Mouse (Mus musculus): ENCODE measurements at regions not wholly inside any gene's neighbourhood (a gene's known extent, or its start where the extent isn't known, plus 50 kb on each side); places are given as distances from the start of the nearest gene placed in this dataset.
A peak's percentile ranks its signal among the peaks of the same experiment; 100 is the strongest.

GRCm38 (mm10) chr9:84673327-84673726 is 639.2 kb upstream of the Gm11114 start:
- ATAC-seq (replicated peaks in 1 of 2; ENCODE audit: insufficient read depth in 1 of 2, low FRiP score in 2 of 2, low TSS enrichment in 1 of 2, low read depth in 1 of 2, poor library complexity in 2 of 2, severe bottlenecking in 2 of 2): no peak

GRCm38 (mm10) chr9:84678416-84678815 is 634.2 kb upstream of the Gm11114 start:
- ATAC-seq (replicated peaks in 1 of 2; ENCODE audit: insufficient read depth in 1 of 2, low FRiP score in 2 of 2, low TSS enrichment in 1 of 2, low read depth in 1 of 2, poor library complexity in 2 of 2, severe bottlenecking in 2 of 2): no peak

- no peak for ATAC-seq (replicated peaks in 1 of 2; ENCODE audit: insufficient read depth in 1 of 2, low FRiP score in 2 of 2, low TSS enrichment in 1 of 2, low read depth in 1 of 2, poor library complexity in 2 of 2, severe bottlenecking in 2 of 2)
Measured at GRCm38 (mm10) chr9:84718615-84719191, 593.9 kb upstream of the Gm11114 start.

GRCm38 (mm10) chr9:84719396-84719795 is 593.2 kb upstream of the Gm11114 start:
- no peak for ATAC-seq (replicated peaks in 1 of 2; ENCODE audit: insufficient read depth in 1 of 2, low FRiP score in 2 of 2, low TSS enrichment in 1 of 2, low read depth in 1 of 2, poor library complexity in 2 of 2, severe bottlenecking in 2 of 2)

- no peak for ATAC-seq (replicated peaks in 1 of 2; ENCODE audit: insufficient read depth in 1 of 2, low FRiP score in 2 of 2, low TSS enrichment in 1 of 2, low read depth in 1 of 2, poor library complexity in 2 of 2, severe bottlenecking in 2 of 2)
Measured at GRCm38 (mm10) chr9:84720454-84720853, 592.1 kb upstream of the Gm11114 start.

- ATAC-seq (replicated peaks in 1 of 2; ENCODE audit: insufficient read depth in 1 of 2, low FRiP score in 2 of 2, low TSS enrichment in 1 of 2, low read depth in 1 of 2, poor library complexity in 2 of 2, severe bottlenecking in 2 of 2): no peak
Measured at GRCm38 (mm10) chr9:84739266-84739665, 573.3 kb upstream of the Gm11114 start.

- ATAC-seq (replicated peaks in 1 of 2; ENCODE audit: insufficient read depth in 1 of 2, low FRiP score in 2 of 2, low TSS enrichment in 1 of 2, low read depth in 1 of 2, poor library complexity in 2 of 2, severe bottlenecking in 2 of 2): no peak
Measured at GRCm38 (mm10) chr9:84740336-84740735, 572.2 kb upstream of the Gm11114 start.

GRCm38 (mm10) chr9:84754332-84754731 is 558.2 kb upstream of the Gm11114 start:
- no peak for ATAC-seq (replicated peaks in 1 of 2; ENCODE audit: insufficient read depth in 1 of 2, low FRiP score in 2 of 2, low TSS enrichment in 1 of 2, low read depth in 1 of 2, poor library complexity in 2 of 2, severe bottlenecking in 2 of 2)

GRCm38 (mm10) chr9:84754828-84755227 is 557.7 kb upstream of the Gm11114 start:
- no peak for ATAC-seq (replicated peaks in 1 of 2; ENCODE audit: insufficient read depth in 1 of 2, low FRiP score in 2 of 2, low TSS enrichment in 1 of 2, low read depth in 1 of 2, poor library complexity in 2 of 2, severe bottlenecking in 2 of 2)

- peak; percentile 59 to 63 for ATAC-seq (replicated peaks in 1 of 2; ENCODE audit: insufficient read depth in 1 of 2, low FRiP score in 2 of 2, low TSS enrichment in 1 of 2, low read depth in 1 of 2, poor library complexity in 2 of 2, severe bottlenecking in 2 of 2)
Measured at GRCm38 (mm10) chr9:84774348-84774747, 538.2 kb upstream of the Gm11114 start.

- peak; percentile 93 for ATAC-seq (replicated peaks in 1 of 2; ENCODE audit: insufficient read depth in 1 of 2, low FRiP score in 2 of 2, low TSS enrichment in 1 of 2, low read depth in 1 of 2, poor library complexity in 2 of 2, severe bottlenecking in 2 of 2)
Measured at GRCm38 (mm10) chr9:84775190-84775589, 537.4 kb upstream of the Gm11114 start.

GRCm38 (mm10) chr9:84779125-84779524 is 533.4 kb upstream of the Gm11114 start:
- ATAC-seq (replicated peaks in 1 of 2; ENCODE audit: insufficient read depth in 1 of 2, low FRiP score in 2 of 2, low TSS enrichment in 1 of 2, low read depth in 1 of 2, poor library complexity in 2 of 2, severe bottlenecking in 2 of 2): no peak

GRCm38 (mm10) chr9:84825768-84826167 is 486.8 kb upstream of the Gm11114 start:
- ATAC-seq (replicated peaks in 1 of 2; ENCODE audit: insufficient read depth in 1 of 2, low FRiP score in 2 of 2, low TSS enrichment in 1 of 2, low read depth in 1 of 2, poor library complexity in 2 of 2, severe bottlenecking in 2 of 2): no peak

GRCm38 (mm10) chr9:84828934-84829333 is 483.6 kb upstream of the Gm11114 start:
- ATAC-seq (replicated peaks in 1 of 2; ENCODE audit: insufficient read depth in 1 of 2, low FRiP score in 2 of 2, low TSS enrichment in 1 of 2, low read depth in 1 of 2, poor library complexity in 2 of 2, severe bottlenecking in 2 of 2): no peak

- no peak for ATAC-seq (replicated peaks in 1 of 2; ENCODE audit: insufficient read depth in 1 of 2, low FRiP score in 2 of 2, low TSS enrichment in 1 of 2, low read depth in 1 of 2, poor library complexity in 2 of 2, severe bottlenecking in 2 of 2)
Measured at GRCm38 (mm10) chr9:84830639-84831038, 481.9 kb upstream of the Gm11114 start.

GRCm38 (mm10) chr9:84837498-84837897 is 475.1 kb upstream of the Gm11114 start:
- ATAC-seq (replicated peaks in 1 of 2; ENCODE audit: insufficient read depth in 1 of 2, low FRiP score in 2 of 2, low TSS enrichment in 1 of 2, low read depth in 1 of 2, poor library complexity in 2 of 2, severe bottlenecking in 2 of 2): no peak

- no peak for ATAC-seq (replicated peaks in 1 of 2; ENCODE audit: insufficient read depth in 1 of 2, low FRiP score in 2 of 2, low TSS enrichment in 1 of 2, low read depth in 1 of 2, poor library complexity in 2 of 2, severe bottlenecking in 2 of 2)
Measured at GRCm38 (mm10) chr9:84844021-84844420, 468.6 kb upstream of the Gm11114 start.

GRCm38 (mm10) chr9:84861600-84861999 is 451.0 kb upstream of the Gm11114 start:
- no peak for ATAC-seq (replicated peaks in 1 of 2; ENCODE audit: insufficient read depth in 1 of 2, low FRiP score in 2 of 2, low TSS enrichment in 1 of 2, low read depth in 1 of 2, poor library complexity in 2 of 2, severe bottlenecking in 2 of 2)

GRCm38 (mm10) chr9:84863431-84863830 is 449.1 kb upstream of the Gm11114 start:
- ATAC-seq (replicated peaks in 1 of 2; ENCODE audit: insufficient read depth in 1 of 2, low FRiP score in 2 of 2, low TSS enrichment in 1 of 2, low read depth in 1 of 2, poor library complexity in 2 of 2, severe bottlenecking in 2 of 2): no peak

- no peak for ATAC-seq (replicated peaks in 1 of 2; ENCODE audit: insufficient read depth in 1 of 2, low FRiP score in 2 of 2, low TSS enrichment in 1 of 2, low read depth in 1 of 2, poor library complexity in 2 of 2, severe bottlenecking in 2 of 2)
Measured at GRCm38 (mm10) chr9:84894148-84894547, 418.4 kb upstream of the Gm11114 start.

Measured in hematopoietic stem cell, adult 5-6 weeks (primary cell).